Mouse (Mus musculus) E14TG2a.4 (cell line): Measurements from ENCODE around the gene Ndufb5.

ENCODE experiments used
- CTCF ChIP-seq: conservative IDR thresholded peaks from 2 replicates; pipeline ENCODE4 v1.5.1; 2014; ENCODE audit warnings: low read length
- NANOG ChIP-seq: IDR thresholded peaks from 2 replicates; pipeline ENCODE4 v1.6.1; 2014; ENCODE audit warnings: borderline replicate concordance, low read length, mixed read lengths

DNA sequence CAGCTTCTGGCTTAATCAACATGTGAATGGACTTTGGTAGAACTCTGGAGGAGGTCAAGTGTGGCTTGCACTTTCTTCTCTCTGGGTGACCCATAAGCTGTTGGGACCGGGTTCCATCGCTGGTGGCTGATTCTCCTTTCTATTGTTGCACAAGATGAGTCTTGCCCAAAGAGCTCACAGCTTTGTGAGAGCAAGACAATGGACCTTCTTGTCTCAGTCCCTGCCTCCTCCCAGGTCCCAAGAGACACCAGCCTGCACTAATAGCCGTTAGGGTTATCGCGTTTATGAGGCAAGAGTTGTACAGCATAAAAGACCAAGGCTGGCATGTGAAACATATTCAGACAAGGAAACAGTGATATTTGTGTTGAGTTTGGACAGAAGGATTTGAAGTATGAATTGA is 42.6 kb upstream of the Ndufb5 start:
- TF ChIP-seq CTCF (no peak), NANOG (no peak)
